In genomic region chr3:96680269-96680956, GRCm38 (mm10) we compare ENCODE assay signal across 19 mouse cellular contexts. TPM values are rescaled to one million over a fixed set of nuclear protein-coding genes. Genes with fewer than 3 reads are reported as not detected.
DNase-seq lines count a peak whose midpoint lies in the region; ATAC-seq and TF ChIP-seq lines count a peak whose summit lies in the region.
"Had no signal": no experiment of that assay in that cellular context is flagged by ENCODE, and none has a peak within 500 bp of the region (broad histone marks: within the 10 kb centered on the region; RNA-seq: fewer than 3 reads in every experiment).

No protein-coding gene starts in this region.

- DNase-seq in hindbrain, embryonic 14.5 days (ENCODE audit: low spot score): no peak
- no peak for DNase-seq in hindbrain, embryonic 11.5 days (ENCODE audit: low spot score)
- DNase-seq in MEL (ENCODE audit: low read depth, low spot score): peak; percentile 67
- DNase-seq in frontal cortex, postnatal 10 days (ENCODE audit: low spot score in 2 of 2): no peak
- DNase-seq in spleen, postnatal 4 days (ENCODE audit: low spot score in 2 of 2): no peak
- no peak for DNase-seq in embryo, embryonic 11 days
- DNase-seq: adrenal gland, postnatal 10 days; cerebellum, postnatal 10 days; gastrocnemius, postnatal 10 days; kidney, adult 9 months; lung, postnatal 10 days; right cerebral cortex, postnatal 14 days; thymus, postnatal 14 days had no signal

- TF ChIP-seq POLR2A in MEL (IDR thresholded peaks at IDR 0.05; ENCODE audit: control insufficient read depth in 1 of 2, insufficient read depth in 1 of 2, low read depth in 1 of 2, low read length in 2 of 2, poor library complexity in 1 of 2): no peak

- WGBS in hindbrain, embryonic 14.5 days: 18% methylated on average over 12 of the region's 12 CpGs
- 19% methylated on average over 12 of the region's 12 CpGs for WGBS in hindbrain, embryonic 11.5 days
- WGBS in forebrain, embryonic 16.5 days: 19% methylated on average over 12 of the region's 12 CpGs
- 15% methylated on average over 12 of the region's 12 CpGs for WGBS in neural tube, embryonic 14.5 days

- H3K4me1 ChIP-seq in hindbrain, embryonic 14.5 days (replicated peaks; ENCODE audit: control insufficient read depth, insufficient read depth, low read length): no peaks in the 10 kb centered on the region
- H3K4me1 ChIP-seq in hindbrain, embryonic 11.5 days (replicated peaks; ENCODE audit: control insufficient read depth, insufficient read depth, low read length): no peaks in the 10 kb centered on the region
- H3K4me1 ChIP-seq in MEL (ENCODE audit: control insufficient read depth in 1 of 2, insufficient read depth in 2 of 2, low read length in 2 of 2): peaks cover 11 to 38% of the 10 kb centered on the region in 2 experiments
- 0 out of 2 replicates have a peak, but pooled peaks cover 5% of the 10 kb centered on the region for H3K4me1 ChIP-seq in forebrain, embryonic 16.5 days (replicated peaks; ENCODE audit: control insufficient read depth, insufficient read depth, low read length)
- no peaks in the 10 kb centered on the region for H3K4me1 ChIP-seq in neural tube, embryonic 14.5 days (ENCODE audit: control insufficient read depth, insufficient read depth, low read length)

- H3K36me3 ChIP-seq in hindbrain, embryonic 14.5 days (replicated peaks; ENCODE audit: control insufficient read depth, insufficient read depth): no peaks in the 10 kb centered on the region
- H3K36me3 ChIP-seq in hindbrain, embryonic 11.5 days (ENCODE audit: control insufficient read depth, insufficient read depth, low read length): no peaks in the 10 kb centered on the region
- peaks cover 0 to 32% of the 10 kb centered on the region in 2 experiments; a peak in 2 of 4 replicates for H3K36me3 ChIP-seq in MEL (ENCODE audit: control insufficient read depth in 1 of 2, insufficient read depth in 2 of 2, low read length in 2 of 2)
- no peaks in the 10 kb centered on the region for H3K36me3 ChIP-seq in forebrain, embryonic 16.5 days (ENCODE audit: control insufficient read depth, insufficient read depth)
- H3K36me3 ChIP-seq in neural tube, embryonic 14.5 days (ENCODE audit: control insufficient read depth, insufficient read depth, low read length): no peaks in the 10 kb centered on the region
- H3K36me3 ChIP-seq: G1E; limb, embryonic 15.5 days had no signal

- no peak overlapping the region for H3K9ac ChIP-seq in hindbrain, embryonic 14.5 days
- H3K9ac ChIP-seq in hindbrain, embryonic 11.5 days (ENCODE audit: low read depth, low read length): no peak overlapping the region
- H3K9ac ChIP-seq in MEL (ENCODE audit: control insufficient read depth, low read depth, low read length, poor library complexity, severe bottlenecking): no peak overlapping the region
- H3K9ac ChIP-seq in forebrain, embryonic 16.5 days (replicated peaks; ENCODE audit: low read depth, low read length): no peak overlapping the region
- no peak overlapping the region for H3K9ac ChIP-seq in neural tube, embryonic 14.5 days (replicated peaks; ENCODE audit: low read depth, low read length)
- H3K9ac ChIP-seq: limb, embryonic 15.5 days had no signal

- peak; percentile 21; the same call in 1 of the 2 replicates for ATAC-seq in hindbrain, embryonic 14.5 days (ENCODE audit: low FRiP score)
- ATAC-seq in hindbrain, embryonic 11.5 days (ENCODE audit: low FRiP score): no peak
- ATAC-seq in forebrain, embryonic 16.5 days: peak; percentile 67
- ATAC-seq in neural tube, embryonic 14.5 days (ENCODE audit: low read depth): 0 out of 2 replicates have a peak, but pooled peaks have one; percentile 24
- ATAC-seq: inflammation-experienced regulatory T-cells, adult 6 months had no signal

- TF ChIP-seq EP300 in MEL (IDR thresholded peaks at IDR 0.05; ENCODE audit: low read depth in 1 of 2, low read length in 2 of 2): peak; percentile 3 to 17; a peak in 2 of 4 replicates

- no peak for TF ChIP-seq RAD21 in MEL (IDR thresholded peaks at IDR 0.05; ENCODE audit: low read depth, low read length)

- no peak overlapping the region for H3K4me2 ChIP-seq in hindbrain, embryonic 14.5 days (replicated peaks)
- no peak overlapping the region for H3K4me2 ChIP-seq in hindbrain, embryonic 11.5 days (replicated peaks; ENCODE audit: low read depth, low read length)
- H3K4me2 ChIP-seq in forebrain, embryonic 16.5 days (ENCODE audit: low read length): no peak overlapping the region
- H3K4me2 ChIP-seq in neural tube, embryonic 14.5 days (ENCODE audit: low read depth, low read length): no peak overlapping the region
- H3K4me2 ChIP-seq: limb, embryonic 15.5 days had no signal

- no peak for TF ChIP-seq CTCF in MEL (IDR thresholded peaks at IDR 0.05 in 2 of 3, conservative IDR thresholded peaks at IDR 0.05 in 1 of 3; ENCODE audit: control insufficient read depth in 1 of 3, insufficient read depth in 1 of 3, low read depth in 2 of 3, low read length in 3 of 3, poor library complexity in 1 of 3, severe bottlenecking in 1 of 3)

- no peaks in the 10 kb centered on the region for H3K9me3 ChIP-seq in hindbrain, embryonic 14.5 days (ENCODE audit: control insufficient read depth, low read length)
- no peaks in the 10 kb centered on the region for H3K9me3 ChIP-seq in hindbrain, embryonic 11.5 days (ENCODE audit: control insufficient read depth, low read length)
- no peaks in the 10 kb centered on the region for H3K9me3 ChIP-seq in MEL (replicated peaks; ENCODE audit: insufficient read depth, low read length)
- H3K9me3 ChIP-seq in forebrain, embryonic 16.5 days (ENCODE audit: control insufficient read depth, low read length): no peaks in the 10 kb centered on the region
- H3K9me3 ChIP-seq in neural tube, embryonic 14.5 days (ENCODE audit: control insufficient read depth, low read length): no peaks in the 10 kb centered on the region
- H3K9me3 ChIP-seq: G1E; limb, embryonic 15.5 days had no signal

- no peaks in the 10 kb centered on the region for H3K79me2 ChIP-seq in MEL (ENCODE audit: control insufficient read depth, insufficient read depth, low read length, poor library complexity)

- H3K27ac ChIP-seq in hindbrain, embryonic 14.5 days: no peak overlapping the region
- H3K27ac ChIP-seq in hindbrain, embryonic 11.5 days (ENCODE audit: low read depth, low read length): no peak overlapping the region
- H3K27ac ChIP-seq in MEL (ENCODE audit: control insufficient read depth, low read depth, low read length): peak overlapping the region; percentile 18; the same call in 1 of the 2 replicates
- H3K27ac ChIP-seq in forebrain, embryonic 16.5 days (ENCODE audit: low read length): no peak overlapping the region
- H3K27ac ChIP-seq in neural tube, embryonic 14.5 days (ENCODE audit: low read depth, low read length): no peak overlapping the region
- H3K27ac ChIP-seq: limb, embryonic 15.5 days had no signal

- H3K27me3 ChIP-seq in hindbrain, embryonic 14.5 days (ENCODE audit: control insufficient read depth, insufficient read depth, low read length): peaks cover 12% of the 10 kb centered on the region; the same call in 1 of the 2 replicates
- no peaks in the 10 kb centered on the region; the same call in 1 of the 2 replicates for H3K27me3 ChIP-seq in hindbrain, embryonic 11.5 days (ENCODE audit: control insufficient read depth, insufficient read depth, low read length)
- no peaks in the 10 kb centered on the region for H3K27me3 ChIP-seq in MEL (ENCODE audit: control insufficient read depth in 1 of 2, insufficient read depth in 2 of 2, low read length in 2 of 2)
- H3K27me3 ChIP-seq in forebrain, embryonic 16.5 days (replicated peaks; ENCODE audit: control insufficient read depth, insufficient read depth, low read length): no peaks in the 10 kb centered on the region
- no peaks in the 10 kb centered on the region for H3K27me3 ChIP-seq in neural tube, embryonic 14.5 days (ENCODE audit: control insufficient read depth, insufficient read depth, low read length)

- H3K4me3 ChIP-seq in hindbrain, embryonic 14.5 days (replicated peaks; ENCODE audit: low read length): no peak overlapping the region
- no peak overlapping the region for H3K4me3 ChIP-seq in hindbrain, embryonic 11.5 days (ENCODE audit: low read depth, low read length)
- H3K4me3 ChIP-seq in MEL (ENCODE audit: control insufficient read depth in 1 of 2, insufficient read depth in 1 of 2, low read depth in 2 of 2, low read length in 2 of 2): no peak overlapping the region
- H3K4me3 ChIP-seq in forebrain, embryonic 16.5 days (replicated peaks; ENCODE audit: low read length): no peak overlapping the region
- H3K4me3 ChIP-seq in neural tube, embryonic 14.5 days (ENCODE audit: low read depth, low read length): no peak overlapping the region
- H3K4me3 ChIP-seq: limb, embryonic 15.5 days had no signal

RNA-seq across cellular contexts. Expression of gene Ankrd35, which starts 10.5 kb away (rescaled TPM):
- polyA plus RNA-seq in hindbrain, embryonic 14.5 days (2014; fragmentation: Nextera tagmentation; extraction: Ambion mirVana): 1.7 and 1.8 TPM in 2 replicates
- polyA plus RNA-seq in hindbrain, embryonic 11.5 days (2014; fragmentation: Nextera tagmentation; extraction: Ambion mirVana): 0.25 and 0.40 TPM in 2 replicates
- 0.46 and 0.62 TPM in 2 replicates for total RNA-seq in MEL (2012; rRNA removed)
- polyA plus RNA-seq in MEL (2012; ENCODE audit: insufficient read depth in 1 of 2, insufficient read length in 2 of 2, low read depth in 1 of 2, low replicate concordance in 2 of 2, missing spikeins in 1 of 2): under 1 TPM in 1 of 2 experiments, not detected in 1; 0.77 TPM
- polyA plus RNA-seq in forebrain, embryonic 16.5 days (2015; fragmentation: Nextera tagmentation; extraction: Ambion mirVana): 1.2 and 3.5 TPM in 2 replicates
- 0.83 and 1.0 TPM in 2 replicates for polyA plus RNA-seq in neural tube, embryonic 14.5 days (2014; fragmentation: Nextera tagmentation; extraction: Ambion mirVana)
- total RNA-seq: G1E had no signal
- polyA plus RNA-seq: G1E had no signal

RNA-seq across cellular contexts. Expression of gene Pias3, which starts 15.8 kb away (rescaled TPM):
- 27.5 and 29.3 TPM in 2 replicates for polyA plus RNA-seq in hindbrain, embryonic 14.5 days (2014; fragmentation: Nextera tagmentation; extraction: Ambion mirVana)
- 25.2 and 28.2 TPM in 2 replicates for polyA plus RNA-seq in hindbrain, embryonic 11.5 days (2014; fragmentation: Nextera tagmentation; extraction: Ambion mirVana)
- total RNA-seq in MEL (2012; rRNA removed): 5.9 and 6.0 TPM in 2 replicates
- 10 to 100 TPM in 1 of 2 experiments, not detected in 1; 26.8 TPM for polyA plus RNA-seq in MEL (2012; ENCODE audit: insufficient read depth in 1 of 2, insufficient read length in 2 of 2, low read depth in 1 of 2, low replicate concordance in 2 of 2, missing spikeins in 1 of 2)
- polyA plus RNA-seq in forebrain, embryonic 16.5 days (2015; fragmentation: Nextera tagmentation; extraction: Ambion mirVana): 24.3 and 32.6 TPM in 2 replicates
- 20.9 and 24.7 TPM in 2 replicates for polyA plus RNA-seq in neural tube, embryonic 14.5 days (2014; fragmentation: Nextera tagmentation; extraction: Ambion mirVana)

RNA-seq across cellular contexts. Expression of gene Nudt17, which starts 27.9 kb away (rescaled TPM):
- polyA plus RNA-seq in hindbrain, embryonic 14.5 days (2014; fragmentation: Nextera tagmentation; extraction: Ambion mirVana): 16.5 and 17.3 TPM in 2 replicates
- 12.8 and 14.4 TPM in 2 replicates for polyA plus RNA-seq in hindbrain, embryonic 11.5 days (2014; fragmentation: Nextera tagmentation; extraction: Ambion mirVana)
- 2.4 and 2.7 TPM in 2 replicates for total RNA-seq in MEL (2012; rRNA removed)
- polyA plus RNA-seq in MEL (2012; ENCODE audit: insufficient read depth in 1 of 2, insufficient read length in 2 of 2, low read depth in 1 of 2, low replicate concordance in 2 of 2, missing spikeins in 1 of 2): 1 to 10 TPM in 1 of 2 experiments, not detected in 1; 6.5 TPM
- polyA plus RNA-seq in forebrain, embryonic 16.5 days (2015; fragmentation: Nextera tagmentation; extraction: Ambion mirVana): 4.8 and 6.2 TPM in 2 replicates
- polyA plus RNA-seq in neural tube, embryonic 14.5 days (2014; fragmentation: Nextera tagmentation; extraction: Ambion mirVana): 19.1 and 21.7 TPM in 2 replicates

RNA-seq across cellular contexts. Expression of gene Itga10, which starts 35.0 kb away (rescaled TPM):
- polyA plus RNA-seq in hindbrain, embryonic 14.5 days (2014; fragmentation: Nextera tagmentation; extraction: Ambion mirVana): 0.86 and 0.99 TPM in 2 replicates
- 0.53 and 1.3 TPM in 2 replicates for polyA plus RNA-seq in hindbrain, embryonic 11.5 days (2014; fragmentation: Nextera tagmentation; extraction: Ambion mirVana)
- 0.65 and 1.0 TPM in 2 replicates for total RNA-seq in MEL (2012; rRNA removed)
- polyA plus RNA-seq in MEL (2012; ENCODE audit: insufficient read depth in 1 of 2, insufficient read length in 2 of 2, low read depth in 1 of 2, low replicate concordance in 2 of 2, missing spikeins in 1 of 2): 1 to 10 TPM in 1 of 2 experiments, not detected in 1; 2.9 TPM
- polyA plus RNA-seq in forebrain, embryonic 16.5 days (2015; fragmentation: Nextera tagmentation; extraction: Ambion mirVana): 0.75 and 1.3 TPM in 2 replicates
- 1.0 and 1.3 TPM in 2 replicates for polyA plus RNA-seq in neural tube, embryonic 14.5 days (2014; fragmentation: Nextera tagmentation; extraction: Ambion mirVana)
- polyA plus RNA-seq: inflammation-experienced regulatory T-cells, adult 6 months had no signal

RNA-seq across cellular contexts. Expression of gene Gm42957, which starts 45.1 kb away (rescaled TPM):
- 0.07 TPM in 1 of 2 replicates, not detected in the other for polyA plus RNA-seq in hindbrain, embryonic 14.5 days (2014; fragmentation: Nextera tagmentation; extraction: Ambion mirVana)
- polyA plus RNA-seq in hindbrain, embryonic 11.5 days (2014; fragmentation: Nextera tagmentation; extraction: Ambion mirVana): 0.04 and 0.22 TPM in 2 replicates
- 0.16 and 0.19 TPM in 2 replicates for total RNA-seq in MEL (2012; rRNA removed)
- under 1 TPM in 1 of 2 experiments, not detected in 1; 0.06 TPM for polyA plus RNA-seq in MEL (2012; ENCODE audit: insufficient read depth in 1 of 2, insufficient read length in 2 of 2, low read depth in 1 of 2, low replicate concordance in 2 of 2, missing spikeins in 1 of 2)
- polyA plus RNA-seq in forebrain, embryonic 16.5 days (2015; fragmentation: Nextera tagmentation; extraction: Ambion mirVana): 0.10 and 0.13 TPM in 2 replicates
- 0.15 TPM in 1 of 2 replicates, not detected in the other for polyA plus RNA-seq in neural tube, embryonic 14.5 days (2014; fragmentation: Nextera tagmentation; extraction: Ambion mirVana)
- polyA plus RNA-seq: heart, postnatal 0 days had no signal
